Mouse (Mus musculus) liver, embryonic 11.5 days (tissue): ENCODE measurements around the gene Nanos2. TPM values are rescaled to one million over a fixed set of nuclear protein-coding genes. Genes with fewer than 3 reads are reported as not detected.

ENCODE experiments used
- ATAC-seq: fragments of 200-750 bp; cut with Nextera tagmentation; replicated peaks from 2 replicates; pipeline ENCODE4 v1.8.0; 2017; ENCODE audit warnings: moderate number of reproducible peaks, mild to moderate bottlenecking, moderate TSS enrichment, moderate library complexity; ENCODE audit not compliant: low FRiP score
- DNase-seq: peaks from one replicate; pipeline ENCODE4 v3.0.0-alpha.2; 2017; ENCODE audit warnings: low spot score
- H3K27ac ChIP-seq: fragments of 300-500 bp; sonication (generic); 2 replicates; pipeline ENCODE4 v1.5.1; 2014; ENCODE audit warnings: mild to moderate bottlenecking, low read depth, low read length, control low read depth
- H3K27me3 ChIP-seq: fragments of 300-500 bp; sonication (generic); replicated peaks from 2 replicates; pipeline ENCODE4 v1.6.1; 2014; ENCODE audit warnings: low read length, mixed read lengths; ENCODE audit not compliant: control insufficient read depth, insufficient read depth
- H3K36me3 ChIP-seq: fragments of 300-500 bp; sonication (generic); 2 replicates; pipeline ENCODE4 v1.6.1; 2014; ENCODE audit warnings: mild to moderate bottlenecking, low read length, moderate library complexity, mixed read lengths; ENCODE audit not compliant: control insufficient read depth, insufficient read depth
- H3K4me1 ChIP-seq: fragments of 300-500 bp; sonication (generic); replicated peaks from 2 replicates; pipeline ENCODE4 v1.6.1; 2014; ENCODE audit warnings: low read length, mixed read lengths; ENCODE audit not compliant: control insufficient read depth, insufficient read depth
- H3K4me2 ChIP-seq: fragments of 300-500 bp; sonication (generic); 2 replicates; pipeline ENCODE4 v1.6.1; 2014; ENCODE audit warnings: mild to moderate bottlenecking, control low read depth, moderate library complexity
- H3K4me3 ChIP-seq: fragments of 300-500 bp; sonication (generic); 2 replicates; pipeline ENCODE4 v1.5.1; 2014; ENCODE audit warnings: low read depth, low read length, control low read depth
- H3K9ac ChIP-seq: fragments of 300-500 bp; sonication (generic); 2 replicates; pipeline ENCODE4 v1.6.1; 2014; ENCODE audit warnings: low read depth, low read length, control low read depth
- H3K9me3 ChIP-seq: fragments of 300-500 bp; sonication (generic); 2 replicates; pipeline ENCODE4 v1.6.1; 2016; ENCODE audit warnings: low read length, inconsistent platforms, mixed read lengths; ENCODE audit not compliant: control insufficient read depth
- WGBS: fragments of 180-500 bp; shearing (Covaris S2); extraction: QIAGEN DNeasy Blood & Tissue Kit; methylation state at CpG from one replicate; pipeline ENCODE4 v1.1.7; 2014; 5-methylcytosine and 5-hydroxymethylcytosine counted together
- polyA plus RNA-seq: library from polyadenylated mRNA; unstranded; fragments of >200 nt; fragmentation: Nextera tagmentation; extraction: Ambion mirVana; gene quantifications from 2 replicates; pipeline ENCODE4 v1.2.1, GENCODE M21; 2014

Nanos2 gene
- polyA plus RNA-seq, 1 experiment from 2014 or later: not detected

DNA sequence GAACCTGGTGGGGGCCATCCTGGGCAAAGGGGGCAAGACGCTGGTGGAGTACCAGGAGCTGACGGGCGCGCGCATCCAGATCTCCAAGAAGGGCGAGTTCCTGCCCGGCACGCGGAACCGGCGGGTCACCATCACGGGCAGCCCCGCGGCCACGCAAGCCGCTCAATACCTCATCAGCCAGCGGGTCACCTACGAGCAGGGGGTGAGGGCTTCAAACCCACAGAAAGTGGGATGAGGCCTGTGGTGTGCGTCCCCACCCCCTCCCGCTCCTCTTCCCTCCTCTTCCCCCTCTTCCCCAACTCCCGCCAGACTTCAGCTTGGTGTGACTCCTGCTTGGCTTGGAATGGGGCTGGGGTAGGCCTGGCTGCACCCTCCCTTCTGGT lies 28.8 kb upstream of the Nanos2 start:
- peak; percentile 12; the same call in 1 of the 2 replicates for ATAC-seq
- Histone ChIP-seq H3K9me3 (no peaks in the 10 kb centered on the region), H3K36me3 (no peaks in the 10 kb centered on the region), H3K4me1 (no peaks in the 10 kb centered on the region; the same call in 1 of the 2 replicates), H3K4me2 (peak overlapping the region; percentile 72), H3K4me3 (peak overlapping the region; percentile 62), H3K27me3 (peaks cover 73% of the 10 kb centered on the region), H3K27ac (no peak overlapping the region), H3K9ac (peak overlapping the region; percentile 54)
- DNase-seq: no peak
- under 1% methylated on average over 21 of the region's 21 CpGs for WGBS

DNA sequence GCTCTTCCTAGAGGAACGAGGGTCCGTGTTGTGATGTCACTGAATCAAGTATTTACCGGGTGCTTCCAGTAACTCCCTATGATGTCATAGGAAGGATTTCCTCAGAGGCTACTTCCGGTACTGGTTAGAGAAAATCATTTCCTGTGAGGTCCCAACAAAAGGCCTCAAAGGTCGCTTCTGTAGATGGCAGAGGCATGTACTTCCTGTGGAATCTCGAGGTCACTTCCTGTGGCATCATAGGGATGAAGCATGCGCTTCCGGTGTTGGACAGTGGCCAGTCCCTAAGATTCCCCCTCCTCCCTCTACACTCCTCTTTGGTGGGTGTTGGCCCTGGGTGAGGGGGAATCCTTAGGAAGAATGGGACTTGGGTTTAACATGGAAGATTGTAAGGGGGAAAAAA lies 27.8 kb upstream of the Nanos2 start:
- Histone ChIP-seq H3K9me3 (no peaks in the 10 kb centered on the region), H3K4me2 (no peak overlapping the region), H3K36me3 (no peaks in the 10 kb centered on the region), H3K4me3 (no peak overlapping the region), H3K9ac (no peak overlapping the region), H3K27me3 (peaks cover 83% of the 10 kb centered on the region), H3K4me1 (no peaks in the 10 kb centered on the region; the same call in 1 of the 2 replicates), H3K27ac (no peak overlapping the region)
- ATAC-seq (no peak; the same call in 1 of the 2 replicates), DNase-seq (no peak)
- WGBS: 38% methylated on average over 8 of the region's 8 CpGs

DNA sequence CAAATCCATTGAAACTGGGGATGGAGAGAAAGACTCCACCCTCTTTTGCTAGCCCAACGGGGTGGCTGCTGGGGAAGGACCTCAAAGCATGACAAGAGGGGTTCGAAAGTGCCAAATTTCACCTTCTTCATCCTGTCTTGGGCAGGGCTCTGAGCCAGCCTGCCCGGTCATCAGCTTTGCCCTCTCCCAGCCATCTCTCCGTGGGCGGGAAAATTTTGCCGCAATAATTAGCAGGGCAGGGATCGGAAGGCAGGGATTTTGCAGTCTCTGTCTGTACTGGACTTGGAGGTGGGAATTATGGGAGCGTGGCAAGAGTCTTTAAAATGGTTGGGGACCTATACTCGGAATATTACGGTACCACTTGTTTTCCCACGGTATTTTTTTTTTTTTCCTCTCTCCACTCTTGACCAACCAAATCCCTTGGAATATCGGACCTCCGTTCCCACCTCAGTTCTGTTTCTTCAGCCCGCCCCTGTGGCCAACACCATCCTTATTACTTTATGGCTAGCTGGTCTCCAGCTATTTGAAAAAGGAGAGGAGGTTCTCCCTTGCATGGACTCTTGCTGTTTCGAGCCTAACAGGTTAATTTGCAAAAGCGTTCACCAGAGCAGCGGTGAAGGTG lies 24.9 kb upstream of the Nanos2 start:
- ATAC-seq (no peak), DNase-seq (no peak)
- Histone ChIP-seq H3K4me1 (no peaks in the 10 kb centered on the region; the same call in 1 of the 2 replicates), H3K4me3 (peak overlapping the region; percentile 2; the same call in 1 of the 2 replicates), H3K9ac (no peak overlapping the region), H3K27ac (no peak overlapping the region), H3K9me3 (no peaks in the 10 kb centered on the region), H3K27me3 (peaks cover 88% of the 10 kb centered on the region), H3K4me2 (peak overlapping the region; percentile 44), H3K36me3 (no peaks in the 10 kb centered on the region)
- 2% methylated on average over 17 of the region's 17 CpGs for WGBS

DNA sequence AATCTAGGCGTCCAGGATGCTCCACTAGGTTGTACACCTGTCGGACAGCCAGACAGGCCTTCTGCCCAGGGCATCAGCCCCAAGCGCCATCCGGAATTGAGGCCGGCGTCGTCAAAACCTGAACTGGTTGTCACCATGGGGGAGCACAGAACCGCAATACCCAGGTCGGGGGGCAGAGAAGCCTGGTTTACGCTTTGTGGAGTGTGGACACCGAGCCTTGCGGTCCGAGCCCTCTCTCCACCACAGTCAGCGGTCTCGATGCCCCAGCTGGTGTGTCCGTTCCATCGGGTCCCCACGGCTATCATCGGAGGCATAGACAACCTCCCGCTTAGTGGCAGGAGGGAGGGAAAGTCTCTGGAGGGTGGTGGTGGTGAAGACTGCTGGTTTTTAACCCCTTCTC lies 24.4 kb upstream of the Nanos2 start:
- Histone ChIP-seq H3K4me2 (peak overlapping the region; percentile 44), H3K27me3 (peaks cover 83% of the 10 kb centered on the region), H3K9ac (no peak overlapping the region), H3K36me3 (no peaks in the 10 kb centered on the region), H3K4me1 (no peaks in the 10 kb centered on the region; the same call in 1 of the 2 replicates), H3K27ac (no peak overlapping the region), H3K4me3 (peak overlapping the region; percentile 2; the same call in 1 of the 2 replicates), H3K9me3 (no peaks in the 10 kb centered on the region)
- 2% methylated on average over 20 of the region's 20 CpGs for WGBS
- no peak for ATAC-seq
- no peak for DNase-seq

DNA sequence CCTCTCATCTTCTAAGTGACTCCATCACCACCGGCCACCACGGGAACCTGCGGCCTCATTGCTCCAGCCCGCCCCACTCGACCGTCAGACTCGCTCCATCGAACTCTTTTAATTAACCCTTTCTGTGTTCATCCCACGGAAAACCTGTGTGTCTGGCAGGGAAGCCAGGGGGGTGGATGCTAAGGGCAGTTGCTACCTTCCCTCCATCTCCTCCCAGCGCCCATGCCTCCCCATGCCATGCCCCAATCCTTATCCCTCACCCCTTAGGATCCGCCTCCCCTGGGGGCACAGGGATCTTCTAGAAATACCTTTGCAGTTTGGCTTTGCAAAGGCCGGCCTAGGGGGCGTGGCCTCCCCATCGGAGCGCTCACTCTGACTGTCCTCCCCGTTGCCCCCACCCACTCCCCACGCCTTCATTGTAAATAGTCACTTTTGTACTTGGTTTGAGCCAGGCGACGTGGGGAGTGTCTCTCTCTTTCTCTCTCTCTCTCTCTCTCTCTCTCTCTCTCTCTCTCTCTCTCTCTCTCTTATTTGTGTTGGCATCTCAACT lies 23.8 kb upstream of the Nanos2 start:
- Histone ChIP-seq H3K9ac (no peak overlapping the region), H3K9me3 (no peaks in the 10 kb centered on the region), H3K4me3 (no peak overlapping the region), H3K4me1 (no peaks in the 10 kb centered on the region; the same call in 1 of the 2 replicates), H3K27ac (no peak overlapping the region), H3K36me3 (no peaks in the 10 kb centered on the region), H3K27me3 (peaks cover 77% of the 10 kb centered on the region), H3K4me2 (no peak overlapping the region)
- ATAC-seq (no peak), DNase-seq (no peak)
- WGBS: 3% methylated on average over 19 of the region's 19 CpGs

DNA sequence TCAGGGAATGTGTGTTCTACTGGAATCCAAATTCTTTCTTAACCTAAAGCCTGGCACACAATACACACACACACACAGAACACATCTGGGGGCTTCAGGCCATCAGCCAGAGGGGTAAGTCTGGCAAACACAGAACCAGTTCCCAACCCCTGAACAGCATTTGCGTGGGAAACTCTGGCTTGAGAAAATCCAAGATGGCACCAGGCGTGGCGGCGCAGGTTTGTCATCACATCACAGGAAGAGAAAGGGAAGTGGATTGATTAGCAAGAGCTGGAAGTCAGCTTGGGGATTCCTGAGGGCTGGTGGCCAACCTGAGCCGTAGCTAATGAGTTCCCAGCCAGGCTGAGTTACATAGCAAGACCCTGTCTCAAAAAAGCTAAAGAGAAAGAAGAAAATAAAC lies 21.9 kb upstream of the Nanos2 start:
- H3K4me1 ChIP-seq: no peaks in the 10 kb centered on the region
- no peak overlapping the region for H3K9ac ChIP-seq
- no peaks in the 10 kb centered on the region for H3K36me3 ChIP-seq
- DNase-seq: no peak
- no peak overlapping the region for H3K4me3 ChIP-seq
- no peak for ATAC-seq
- no peaks in the 10 kb centered on the region for H3K9me3 ChIP-seq
- H3K27me3 ChIP-seq: peaks cover 59% of the 10 kb centered on the region
- no peak overlapping the region for H3K27ac ChIP-seq
- H3K4me2 ChIP-seq: no peak overlapping the region
- WGBS: 71% methylated on average over 5 of the region's 5 CpGs

DNA sequence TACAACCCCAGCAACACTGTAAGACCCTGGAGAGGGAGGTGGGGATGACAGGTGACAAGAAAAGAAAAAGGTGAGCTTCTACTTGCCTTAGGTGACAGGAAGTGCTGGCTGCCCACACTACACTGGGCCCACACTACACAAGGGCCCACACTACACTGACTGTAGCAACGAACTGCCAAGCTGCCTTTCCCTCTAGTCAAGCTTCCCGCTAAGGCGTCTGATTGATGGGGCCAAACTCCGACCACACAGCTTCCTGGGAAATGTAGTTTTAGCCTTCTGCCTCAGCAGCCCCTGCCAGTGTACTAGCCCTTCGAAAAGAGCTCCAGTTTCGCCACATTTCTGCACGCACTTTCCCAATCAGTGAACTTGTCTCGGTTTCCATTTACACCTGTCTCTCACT lies 19.6 kb upstream of the Nanos2 start:
- no peak for ATAC-seq
- 11% methylated on average over 8 of the region's 8 CpGs for WGBS

DNA sequence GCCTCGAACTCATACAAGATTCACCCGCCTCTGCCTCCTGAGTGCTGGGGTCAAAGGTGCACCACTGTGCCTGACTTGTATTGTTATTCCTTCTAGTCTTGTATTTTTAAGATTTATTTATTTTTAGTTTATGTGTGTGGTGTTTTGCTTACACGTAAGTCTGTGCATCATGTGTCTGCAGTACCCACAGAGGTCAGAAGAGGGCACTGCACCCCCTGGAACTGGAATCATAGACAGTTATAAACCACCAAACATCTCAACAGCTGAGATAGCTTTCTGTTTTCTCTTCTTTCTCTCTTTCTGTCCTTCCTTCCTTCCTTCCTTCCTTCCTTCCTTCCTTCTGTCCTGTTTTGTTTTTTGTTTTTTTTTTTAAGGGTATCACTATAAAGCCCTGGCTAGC lies 16.2 kb upstream of the Nanos2 start:
- 93% methylated on average over 3 of the region's 3 CpGs for WGBS
- Histone ChIP-seq H3K9ac (no peak overlapping the region), H3K36me3 (no peaks in the 10 kb centered on the region), H3K9me3 (no peaks in the 10 kb centered on the region), H3K27ac (no peak overlapping the region), H3K4me3 (no peak overlapping the region), H3K4me1 (no peaks in the 10 kb centered on the region), H3K27me3 (peaks cover 4% of the 10 kb centered on the region), H3K4me2 (no peak overlapping the region)
- ATAC-seq (no peak), DNase-seq (no peak)

More for the DNA sequence above, 19.6 kb upstream of the Nanos2 start:
- Histone ChIP-seq H3K4me1 (no peaks in the 10 kb centered on the region), H3K27me3 (peaks cover 36% of the 10 kb centered on the region), H3K9me3 (no peaks in the 10 kb centered on the region), H3K9ac (no peak overlapping the region), H3K4me2 (no peak overlapping the region), H3K36me3 (no peaks in the 10 kb centered on the region), H3K4me3 (no peak overlapping the region), H3K27ac (no peak overlapping the region)
- no peak for DNase-seq

DNA sequence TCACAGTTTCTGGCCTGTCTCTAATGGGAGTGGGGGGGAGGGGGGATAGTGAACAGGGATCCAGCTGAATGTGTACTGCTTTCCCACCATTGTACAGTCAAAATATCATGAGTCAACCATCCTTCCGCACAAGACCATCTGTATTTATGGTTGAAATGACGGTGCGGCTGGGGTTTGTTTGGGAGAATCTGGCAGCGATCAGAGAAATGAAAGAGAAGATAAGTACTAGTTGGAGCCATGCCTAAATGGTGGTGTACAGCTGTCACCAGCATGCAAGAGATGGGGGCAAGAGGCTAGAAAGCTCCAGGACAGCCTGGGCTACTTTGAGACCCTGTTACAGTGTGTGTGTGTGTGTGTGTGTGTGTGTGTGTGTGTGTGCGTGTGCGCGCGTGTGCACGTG lies 8.8 kb upstream of the Nanos2 start:
- Histone ChIP-seq H3K4me2 (no peak overlapping the region), H3K9ac (no peak overlapping the region), H3K4me1 (no peaks in the 10 kb centered on the region), H3K27me3 (no peaks in the 10 kb centered on the region), H3K9me3 (no peaks in the 10 kb centered on the region), H3K27ac (no peak overlapping the region), H3K4me3 (no peak overlapping the region), H3K36me3 (no peaks in the 10 kb centered on the region)
- WGBS: 91% methylated on average over 9 of the region's 9 CpGs
- no peak for DNase-seq
- no peak for ATAC-seq
